Comparison of ENCODE assay signal across 16 mouse cellular contexts in genomic region chr13:38486767-38487166, GRCm38 (mm10).
"Had no signal": no experiment of that assay in that cellular context is flagged by ENCODE, and none has a peak within 500 bp of the region (broad histone marks: within the 10 kb centered on the region; RNA-seq: fewer than 3 reads in every experiment).

No protein-coding gene starts in this region.

- DNase-seq: lung, adult 2 months; lung, postnatal 14 days; lung, postnatal 36 days; right cerebral cortex, postnatal 14 days; thymus, adult 2 months; thymus, postnatal 36 days had no signal

- H3K4me3 ChIP-seq: lung, embryonic 15.5 days; megakaryocyte, embryonic 14.5 days; midbrain, embryonic 13.5 days; midbrain, embryonic 15.5 days; neural tube, embryonic 12.5 days; stomach, embryonic 15.5 days had no signal

- H3K9me3 ChIP-seq: lung, embryonic 15.5 days; midbrain, embryonic 13.5 days; midbrain, embryonic 15.5 days; neural tube, embryonic 12.5 days; stomach, embryonic 15.5 days had no signal

- H3K27ac ChIP-seq: lung, embryonic 15.5 days; macrophage; midbrain, embryonic 13.5 days; midbrain, embryonic 15.5 days; neural tube, embryonic 12.5 days; stomach, embryonic 15.5 days; stomach, postnatal 0 days had no signal

- H3K27me3 ChIP-seq: lung, embryonic 15.5 days; midbrain, embryonic 13.5 days; midbrain, embryonic 15.5 days; neural tube, embryonic 12.5 days; stomach, embryonic 15.5 days had no signal

- H3K4me1 ChIP-seq: lung, embryonic 15.5 days; megakaryocyte, embryonic 14.5 days; neural tube, embryonic 12.5 days; stomach, embryonic 15.5 days had no signal

- H3K9ac ChIP-seq: lung, embryonic 15.5 days; midbrain, embryonic 13.5 days; midbrain, embryonic 15.5 days; neural tube, embryonic 12.5 days; stomach, embryonic 15.5 days had no signal

- H3K4me2 ChIP-seq: lung, embryonic 15.5 days; midbrain, embryonic 11.5 days; midbrain, embryonic 13.5 days; midbrain, embryonic 15.5 days; neural tube, embryonic 12.5 days; stomach, embryonic 15.5 days had no signal

- H3K36me3 ChIP-seq: lung, embryonic 15.5 days; midbrain, embryonic 13.5 days; midbrain, embryonic 15.5 days; neural tube, embryonic 12.5 days; stomach, embryonic 15.5 days had no signal

- ATAC-seq: lung, postnatal 0 days; midbrain, embryonic 13.5 days; midbrain, embryonic 15.5 days had no signal
